Mouse (Mus musculus): Measurements from ENCODE around the gene Napb. TPM values are rescaled to one million over a fixed set of nuclear protein-coding genes. Genes with fewer than 3 reads are reported as not detected.

The Napb gene
- total RNA-seq, 4 experiments from 2014 or later, result 311 to 359 (median 347) TPM

GRCm38 (mm10) chr2:148689444-148690140, 42.7 kb downstream of the Napb start:
- DNase-seq (ENCODE audit: low spot score in 2 of 2), result no peak

- DNase-seq (ENCODE audit: low spot score in 2 of 2), result no peak
These were observed 44.3 kb downstream of the Napb start for GRCm38 (mm10) chr2:148687971-148688370.

- no peak for DNase-seq (ENCODE audit: low spot score in 2 of 2)
These were observed 45.4 kb downstream of the Napb start for GRCm38 (mm10) chr2:148686862-148687261.

GRCm38 (mm10) chr2:148685709-148686108, 46.6 kb downstream of the Napb start:
- no peak for DNase-seq (ENCODE audit: low spot score in 2 of 2)

- DNase-seq (ENCODE audit: low spot score in 2 of 2), result no peak
These were observed 47.3 kb downstream of the Napb start for GRCm38 (mm10) chr2:148684972-148685371.

- DNase-seq (ENCODE audit: low spot score in 2 of 2), result no peak
These were observed 49.2 kb downstream of the Napb start for GRCm38 (mm10) chr2:148683031-148683430.

GRCm38 (mm10) chr2:148681461-148681891, 50.8 kb downstream of the Napb start:
- DNase-seq (ENCODE audit: low spot score in 2 of 2), result peak; percentile 32 to 60

GRCm38 (mm10) chr2:148680775-148681291, 51.4 kb downstream of the Napb start, which contains the start of gene Gzf1:
TSS of gene Gzf1 (plus strand) at chr2:148681023.
- peak; percentile 97 to 99 for DNase-seq (ENCODE audit: low spot score in 2 of 2)

- peak in 1 of 2 experiments; percentile 55 for DNase-seq (ENCODE audit: low spot score in 2 of 2)
These were observed 52.9 kb downstream of the Napb start for GRCm38 (mm10) chr2:148679346-148679745.

- DNase-seq (ENCODE audit: low spot score in 2 of 2), result peak; percentile 63 to 79
These were observed 54.5 kb downstream of the Napb start for GRCm38 (mm10) chr2:148677801-148678200.

- peak; percentile 97 to 100 for DNase-seq (ENCODE audit: low spot score in 2 of 2)
These were observed 59.8 kb downstream of the Napb start, which contains the start of gene Nxt1 for GRCm38 (mm10) chr2:148672199-148673096. TSS of gene Nxt1 (plus strand) at chr2:148672601.

- no peak for DNase-seq (ENCODE audit: low spot score in 2 of 2)
These were observed 68.8 kb downstream of the Napb start for GRCm38 (mm10) chr2:148663458-148663857.

GRCm38 (mm10) chr2:148654961-148655360, 77.3 kb downstream of the Napb start:
- DNase-seq (ENCODE audit: low spot score in 2 of 2), result peak; percentile 24 to 43

GRCm38 (mm10) chr2:148650587-148651357, 81.5 kb downstream of the Napb start:
- DNase-seq (ENCODE audit: low spot score in 2 of 2), result no peak

GRCm38 (mm10) chr2:148644421-148645000, 87.8 kb downstream of the Napb start:
- no peak for DNase-seq (ENCODE audit: low spot score in 2 of 2)

Other genes with a start within 250 kb of the Napb start
- gene Nxt1, start 59.9 kb downstream of the Napb start, total RNA-seq (2022), result 10 to 100 TPM; 10.7 to 13.1 (median 11.9) TPM
- 10 to 100 TPM; 26.8 to 30.6 (median 29.2) TPM for gene Gzf1, start 51.4 kb downstream of the Napb start, total RNA-seq (2022)
- gene Cstl1, start 17.9 kb upstream of the Napb start, total RNA-seq (2022), result under 1 TPM in 1 of 4 experiments, not detected in 3; 0.78 TPM
- gene Cst11, start 39.0 kb upstream of the Napb start, total RNA-seq (2022), result not detected
- gene 8030411F24Rik, start 49.5 kb upstream of the Napb start, total RNA-seq (2022), result not detected
- 1 to 10 TPM; 4.9 to 9.9 (median 7.6) TPM for gene Cst12, start 56.9 kb upstream of the Napb start, total RNA-seq (2022)
- not detected for gene Cst8, start 66.3 kb upstream of the Napb start, total RNA-seq (2022)
- not detected for gene Cst13, start 87.6 kb upstream of the Napb start, total RNA-seq (2022)
- not detected for gene Cst9, start 102.7 kb upstream of the Napb start, total RNA-seq (2022)
- not detected for gene 9230104L09Rik, start 132.6 kb upstream of the Napb start, total RNA-seq (2022)
- gene Cst3, start 143.2 kb upstream of the Napb start, total RNA-seq (2022), result 1,000 to 10,000 TPM; 2,002 to 3,250 (median 2,603) TPM

Data from left cerebral cortex, adult 8-10 months (tissue).